Mouse (Mus musculus) C2C12 (cell line): Measurements from ENCODE around the gene Fpr1.

ENCODE experiments used
- CTCF ChIP-seq: IDR thresholded peaks from one replicate; pipeline ENCODE4 v1.5.1; 2011; ENCODE audit not compliant: control insufficient read depth, insufficient read depth, insufficient read length
- MAX ChIP-seq: IDR thresholded peaks from one replicate; pipeline ENCODE4 v1.6.1; 2011; ENCODE audit warnings: mild to moderate bottlenecking, control low read depth
- MYOD1 ChIP-seq: IDR thresholded peaks from one replicate; pipeline ENCODE4 v1.6.1; 2011; ENCODE audit warnings: low read depth; ENCODE audit not compliant: control insufficient read depth, insufficient read length
- USF1 ChIP-seq: IDR thresholded peaks from one replicate; pipeline ENCODE4 v1.6.1; 2011; ENCODE audit warnings: low read depth, mild to moderate bottlenecking, control low read depth, moderate library complexity

GRCm38 (mm10) chr17:17860110-17860509 is 23.6 kb downstream of the Fpr1 start:
- TF ChIP-seq USF1 (no peak), CTCF (no peak), MYOD1 (no peak), MAX (no peak)
